Mouse (Mus musculus) midbrain, embryonic 11.5 days (tissue): ENCODE data around the gene Crx. TPM values are rescaled to one million over a fixed set of nuclear protein-coding genes. Genes with fewer than 3 reads are reported as not detected.

Experiments used
- ATAC-seq: fragments of 200-750 bp; cut with Nextera tagmentation; 2 replicates; pipeline ENCODE4 v1.8.0; 2017; ENCODE audit warnings: moderate TSS enrichment, moderate library complexity; ENCODE audit not compliant: low FRiP score
- DNase-seq: peaks from one replicate; pipeline ENCODE4 v3.0.0; 2015; ENCODE audit warnings: low spot score; ENCODE audit errors: missing footprints
- H3K27ac ChIP-seq: fragments of 300-500 bp; sonication (generic); 2 replicates; pipeline ENCODE4 v1.5.1; 2014; ENCODE audit warnings: low read depth, low read length
- H3K27me3 ChIP-seq: fragments of 300-500 bp; sonication (generic); 2 replicates; pipeline ENCODE4 v1.6.1; 2014; ENCODE audit warnings: mild to moderate bottlenecking, low read length, moderate library complexity, mixed read lengths; ENCODE audit not compliant: control insufficient read depth, insufficient read depth
- H3K36me3 ChIP-seq: fragments of 300-500 bp; sonication (generic); 2 replicates; pipeline ENCODE4 v1.6.1; 2014; ENCODE audit warnings: mild to moderate bottlenecking, low read length, moderate library complexity, mixed read lengths; ENCODE audit not compliant: control insufficient read depth, insufficient read depth
- H3K4me1 ChIP-seq: fragments of 300-500 bp; sonication (generic); 2 replicates; pipeline ENCODE4 v1.6.1; 2014; ENCODE audit warnings: low read length; ENCODE audit not compliant: control insufficient read depth, insufficient read depth
- H3K4me2 ChIP-seq: fragments of 300-500 bp; sonication (generic); 2 replicates; pipeline ENCODE4 v1.6.1; 2014; ENCODE audit warnings: mild to moderate bottlenecking, moderate library complexity
- H3K4me3 ChIP-seq: fragments of 300-500 bp; sonication (generic); 2 replicates; pipeline ENCODE4 v1.5.1; 2014; ENCODE audit warnings: low read depth, low read length
- H3K9ac ChIP-seq: fragments of 300-500 bp; sonication (generic); 2 replicates; pipeline ENCODE4 v1.6.1; 2014; ENCODE audit warnings: low read length
- H3K9me3 ChIP-seq: fragments of 300-500 bp; sonication (generic); 2 replicates; pipeline ENCODE4 v1.6.1; 2016; ENCODE audit warnings: low read length; ENCODE audit not compliant: control insufficient read depth
- WGBS: fragments of 180-500 bp; shearing (Covaris S2); extraction: QIAGEN DNeasy Blood & Tissue Kit; methylation state at CpG from one replicate; pipeline ENCODE4 v1.1.7; 2014; 5-methylcytosine and 5-hydroxymethylcytosine counted together
- polyA plus RNA-seq: library from polyadenylated mRNA; unstranded; fragments of >200 nt; fragmentation: Nextera tagmentation; extraction: Ambion mirVana; gene quantifications from 2 replicates; pipeline ENCODE4 v1.2.1, GENCODE M21; 2014

The Crx gene
- polyA plus RNA-seq, 1 experiment from 2014 or later, result 0.20 TPM

DNA sequence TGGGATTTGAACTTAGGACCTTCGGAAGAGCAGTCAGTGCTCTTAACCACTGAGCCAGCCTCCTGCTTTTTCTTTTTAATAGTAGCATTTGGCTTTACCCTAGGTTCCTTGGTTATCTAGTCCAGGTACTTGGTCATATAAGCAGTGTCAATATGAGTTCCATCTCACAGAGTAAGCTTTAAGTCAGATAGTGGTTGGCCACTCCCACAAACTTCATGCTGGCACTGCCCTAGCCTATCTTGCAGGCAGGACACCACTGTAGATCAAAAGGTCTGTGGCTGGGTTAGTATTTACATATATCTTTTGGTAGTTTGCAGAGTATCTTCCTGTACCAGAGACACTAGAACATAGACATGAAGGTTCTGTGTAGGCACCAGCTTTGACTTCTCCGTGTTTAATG, 4.4 kb upstream of the Crx start:
- H3K9ac ChIP-seq, result no peak overlapping the region
- peaks cover 3% of the 10 kb centered on the region for H3K4me1 ChIP-seq
- H3K4me3 ChIP-seq, result no peak overlapping the region
- DNase-seq (no peak), ATAC-seq (no peak)
- no peaks in the 10 kb centered on the region for H3K27me3 ChIP-seq
- H3K9me3 ChIP-seq, result no peaks in the 10 kb centered on the region
- H3K36me3 ChIP-seq, result no peaks in the 10 kb centered on the region
- H3K27ac ChIP-seq, result no peak overlapping the region
- WGBS, result 84% methylated on average over 2 of the region's 2 CpGs
- no peak overlapping the region for H3K4me2 ChIP-seq

- Histone ChIP-seq H3K27me3 (no peaks in the 10 kb centered on the region), H3K4me3 (no peak within 1 kb of the TSS), H3K36me3 (no peaks in the 10 kb centered on the region), H3K4me1 (peaks cover 3% of the 10 kb centered on the region), H3K4me2 (no peak within 1 kb of the TSS), H3K9ac (no peak within 1 kb of the TSS), H3K27ac (no peak within 1 kb of the TSS; the same call in 1 of the 2 replicates), H3K9me3 (no peaks in the 10 kb centered on the region)
- 87% methylated on average over 2 of the region's 2 CpGs for WGBS
- ATAC-seq (no peak), DNase-seq (no peak)
Measured at GRCm38 (mm10) chr7:15882317-15882716, 2.5 kb upstream of the Crx start, which contains the start of gene Crxos. Gene Crxos (plus strand): TSS chr7:15882617.

GRCm38 (mm10) chr7:15881831-15882230, 2.1 kb upstream of the Crx start:
- WGBS, result 59% methylated on average over 3 of the region's 3 CpGs
- no peak overlapping the region for H3K4me2 ChIP-seq
- H3K9me3 ChIP-seq, result no peaks in the 10 kb centered on the region
- H3K27ac ChIP-seq, result no peak overlapping the region; the same call in 1 of the 2 replicates
- ATAC-seq (peak; percentile 51), DNase-seq (peak; percentile 84)
- H3K4me1 ChIP-seq, result peaks cover 3% of the 10 kb centered on the region
- no peak overlapping the region for H3K9ac ChIP-seq
- no peaks in the 10 kb centered on the region for H3K36me3 ChIP-seq
- no peaks in the 10 kb centered on the region for H3K27me3 ChIP-seq
- no peak overlapping the region for H3K4me3 ChIP-seq

GRCm38 (mm10) chr7:15881388-15881787, 1.6 kb upstream of the Crx start:
- Histone ChIP-seq H3K4me2 (no peak overlapping the region), H3K9ac (no peak overlapping the region), H3K27ac (no peak overlapping the region; the same call in 1 of the 2 replicates), H3K36me3 (no peaks in the 10 kb centered on the region), H3K4me1 (peaks cover 3% of the 10 kb centered on the region), H3K9me3 (no peaks in the 10 kb centered on the region), H3K4me3 (no peak overlapping the region), H3K27me3 (no peaks in the 10 kb centered on the region)
- 4% methylated on average over 7 of the region's 7 CpGs for WGBS
- ATAC-seq, result peak; percentile 90
- peak; percentile 88 for DNase-seq

GRCm38 (mm10) chr7:15864104-15864503, 15.7 kb downstream of the Crx start:
- DNase-seq, result no peak
- Histone ChIP-seq H3K9ac (no peak overlapping the region), H3K4me2 (no peak overlapping the region), H3K4me1 (no peaks in the 10 kb centered on the region), H3K27ac (no peak overlapping the region), H3K4me3 (no peak overlapping the region), H3K9me3 (no peaks in the 10 kb centered on the region), H3K27me3 (no peaks in the 10 kb centered on the region), H3K36me3 (no peaks in the 10 kb centered on the region)
- 50% methylated on average over 4 of the region's 4 CpGs for whole genome bisulfite sequencing
- ATAC-seq, result peak; percentile 75

DNA sequence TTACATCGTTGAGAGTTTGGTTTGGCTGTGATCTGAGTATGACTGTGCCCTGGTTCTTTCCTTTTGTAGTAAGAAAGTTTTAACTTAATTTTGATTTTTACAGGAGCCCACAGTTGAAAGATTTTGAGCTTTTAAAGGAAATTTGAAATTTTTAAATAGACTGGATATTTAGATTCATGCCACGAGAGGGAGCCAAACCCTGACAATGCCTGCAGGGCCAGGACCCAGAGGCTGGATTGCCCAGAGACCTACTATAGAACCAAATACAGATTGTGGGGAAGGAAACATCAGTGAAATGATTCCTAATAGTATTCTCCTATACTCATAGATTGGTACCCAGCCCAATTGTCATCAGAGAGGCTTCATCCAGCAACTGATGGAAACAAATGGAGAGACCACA, 20.1 kb downstream of the Crx start:
- Histone ChIP-seq H3K4me2 (no peak overlapping the region), H3K27me3 (no peaks in the 10 kb centered on the region), H3K4me1 (no peaks in the 10 kb centered on the region), H3K9ac (no peak overlapping the region), H3K4me3 (no peak overlapping the region), H3K36me3 (no peaks in the 10 kb centered on the region), H3K27ac (no peak overlapping the region), H3K9me3 (no peaks in the 10 kb centered on the region)
- DNase-seq (peak; percentile 83), ATAC-seq (no peak)
- WGBS, result 37% methylated on average over 2 of the region's 2 CpGs

- H3K36me3 ChIP-seq, result no peaks in the 10 kb centered on the region
- no peak within 1 kb of the TSS for H3K9ac ChIP-seq
- no peak within 1 kb of the TSS for H3K4me2 ChIP-seq
- WGBS, result 91% methylated on average over 3 of the region's 3 CpGs
- H3K4me1 ChIP-seq, result no peaks in the 10 kb centered on the region
- H3K4me3 ChIP-seq, result no peak within 1 kb of the TSS
- ATAC-seq (no peak), DNase-seq (no peak)
- H3K27me3 ChIP-seq, result no peaks in the 10 kb centered on the region
- H3K9me3 ChIP-seq, result peaks cover 3% of the 10 kb centered on the region; the same call in 1 of the 2 replicates
- H3K27ac ChIP-seq, result no peak within 1 kb of the TSS
Measured at GRCm38 (mm10) chr7:15839578-15839977, 40.2 kb downstream of the Crx start, which contains the start of gene Obox6. Gene Obox6 (minus strand): TSS chr7:15839678.

Other genes with a start within 250 kb of the Crx start
- gene Obox3, start 240.1 kb downstream of the Crx start, polyA plus RNA-seq, result not detected in 2 replicates
- gene Obox5, start 129.8 kb downstream of the Crx start, polyA plus RNA-seq, result not detected in 2 replicates
- gene Obox6, start 40.3 kb downstream of the Crx start, polyA plus RNA-seq, result not detected in 2 replicates
- 0.08 and 0.36 TPM in 2 replicates for gene Crxos, start 2.6 kb upstream of the Crx start, polyA plus RNA-seq
- gene Selenow, start 42.4 kb upstream of the Crx start, polyA plus RNA-seq, result 1,003 and 1,028 TPM in 2 replicates
- gene Nop53, start 66.1 kb upstream of the Crx start, polyA plus RNA-seq, result 186 and 187 TPM in 2 replicates
- 8.9 and 10.9 TPM in 2 replicates for gene Ehd2, start 87.6 kb upstream of the Crx start, polyA plus RNA-seq
- 5.0 and 6.1 TPM in 2 replicates for gene Bicra, start 168.0 kb upstream of the Crx start, polyA plus RNA-seq
- not detected in 2 replicates for gene Zfp541, start 181.8 kb upstream of the Crx start, polyA plus RNA-seq
- 162 and 165 TPM in 2 replicates for gene Napa, start 218.5 kb upstream of the Crx start, polyA plus RNA-seq
- 16.2 and 18.2 TPM in 2 replicates for gene Kptn, start 239.9 kb upstream of the Crx start, polyA plus RNA-seq
- 0.27 and 0.34 TPM in 2 replicates for gene Slc8a2, start 249.9 kb upstream of the Crx start, polyA plus RNA-seq